Mouse (Mus musculus) myocyte (in vitro differentiated cells): Measurements from ENCODE around the gene Arhgef3.
"Not testable (repeated sequence)": the region's sequence is repeated elsewhere in the genome, so short reads cannot be mapped to it uniquely, and the experiment has no call there.

ENCODE experiments used
- CEBPB ChIP-seq: IDR thresholded peaks from 2 replicates; pipeline ENCODE4 v1.6.1; 2011; ENCODE audit warnings: mild to moderate bottlenecking, moderate library complexity; ENCODE audit not compliant: poor library complexity, insufficient read depth, severe bottlenecking
- E2F4 ChIP-seq: IDR thresholded peaks from one replicate; pipeline ENCODE4 v1.6.1; 2011; ENCODE audit warnings: mild to moderate bottlenecking, control low read depth, moderate library complexity; ENCODE audit not compliant: insufficient read depth
- MAX ChIP-seq: IDR thresholded peaks from one replicate; pipeline ENCODE4 v1.6.1; 2011; ENCODE audit warnings: low read depth, mild to moderate bottlenecking, control low read depth
- MYOD1 ChIP-seq, 3 experiments: IDR thresholded peaks; one replicate each; pipeline ENCODE4 v1.6.1; 2011; ENCODE audit warnings: control low read depth in 2 of 3, low read depth in 2 of 3, mild to moderate bottlenecking in 2 of 3, moderate library complexity in 1 of 3; ENCODE audit not compliant: insufficient read length in 2 of 3, control insufficient read depth in 1 of 3
- MYOG ChIP-seq, 3 experiments: IDR thresholded peaks; one replicate each; pipeline ENCODE4 v1.6.1; 2011; ENCODE audit warnings: control low read depth in 2 of 3, low read depth in 2 of 3, mild to moderate bottlenecking in 2 of 3; ENCODE audit not compliant: insufficient read length in 2 of 3, control insufficient read depth in 1 of 3, insufficient read depth in 1 of 3
- POLR2A ChIP-seq: IDR thresholded peaks from one replicate; pipeline ENCODE4 v1.6.1; 2011; ENCODE audit warnings: low read depth, mild to moderate bottlenecking, control low read depth, moderate library complexity; ENCODE audit not compliant: insufficient read length
- POLR2AphosphoS2 ChIP-seq: IDR thresholded peaks from one replicate; pipeline ENCODE4 v1.6.1; 2011; ENCODE audit warnings: low read depth, control low read depth; ENCODE audit not compliant: insufficient read length
- REST ChIP-seq: IDR thresholded peaks from one replicate; pipeline ENCODE4 v1.6.1; 2011; ENCODE audit warnings: mild to moderate bottlenecking, control low read depth, moderate library complexity; ENCODE audit not compliant: insufficient read depth, insufficient read length
- SRF ChIP-seq: IDR thresholded peaks from one replicate; pipeline ENCODE4 v1.6.1; 2011; ENCODE audit warnings: low read depth; ENCODE audit not compliant: control insufficient read depth, insufficient read length
- USF1 ChIP-seq: IDR thresholded peaks from one replicate; pipeline ENCODE4 v1.6.1; 2011; ENCODE audit warnings: low read depth, mild to moderate bottlenecking, control low read depth, moderate library complexity

DNA sequence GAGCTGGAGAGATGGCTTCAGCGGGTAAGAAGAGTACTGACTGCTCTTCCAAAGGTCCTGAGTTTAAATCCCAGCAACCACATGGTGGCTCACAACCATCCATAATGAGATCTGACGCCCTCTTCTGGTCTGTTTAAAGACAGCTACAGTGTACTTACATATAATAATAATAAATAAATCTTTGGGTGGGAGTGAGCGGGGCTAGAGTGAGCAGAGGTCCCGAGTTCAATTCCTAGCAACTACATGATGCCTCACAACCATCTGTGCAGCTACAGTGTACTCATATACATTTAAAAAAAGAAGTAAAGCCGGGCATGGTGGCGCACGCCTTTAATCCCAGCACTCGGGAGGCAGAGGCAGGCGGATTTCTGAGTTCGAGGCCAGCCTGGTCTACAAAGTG is 132.2 kb downstream of the Arhgef3 start:
- TF ChIP-seq USF1; CEBPB; POLR2AphosphoS2; MAX; POLR2A; SRF; MYOG (IDR thresholded peaks at IDR 0.05; ENCODE audit: control insufficient read depth in 1 of 3, insufficient read depth in 1 of 3, insufficient read length in 2 of 3, low read depth in 2 of 3); MYOD1 (IDR thresholded peaks at IDR 0.05; ENCODE audit: control insufficient read depth in 1 of 3, insufficient read length in 2 of 3, low read depth in 2 of 3); E2F4; REST: not testable (repeated sequence)
